Mouse (Mus musculus) monocyte, adult 5-6 weeks (primary cell): Measurements from ENCODE around the gene Rubcnl. TPM values are rescaled to one million over a fixed set of nuclear protein-coding genes. Genes with fewer than 3 reads are reported as not detected.

Experiments
- ATAC-seq: fragments of 153-309, 156-312 bp; replicated peaks from 2 replicates; pipeline ENCODE4 v1.8.0; 2017; ENCODE audit warnings: mild to moderate bottlenecking; ENCODE audit not compliant: low TSS enrichment, insufficient number of reproducible peaks, severe bottlenecking, poor library complexity, low FRiP score
- total RNA-seq: library from RNA; stranded (forward); fragments of 200-1000, 200-491, 200-594 nt; gene quantifications from 3 replicates; pipeline ENCODE4 v1.2.3, GENCODE M21; 2017

Rubcnl gene
- total RNA-seq, 1 experiment from 2014 or later: 36.0 TPM

DNA sequence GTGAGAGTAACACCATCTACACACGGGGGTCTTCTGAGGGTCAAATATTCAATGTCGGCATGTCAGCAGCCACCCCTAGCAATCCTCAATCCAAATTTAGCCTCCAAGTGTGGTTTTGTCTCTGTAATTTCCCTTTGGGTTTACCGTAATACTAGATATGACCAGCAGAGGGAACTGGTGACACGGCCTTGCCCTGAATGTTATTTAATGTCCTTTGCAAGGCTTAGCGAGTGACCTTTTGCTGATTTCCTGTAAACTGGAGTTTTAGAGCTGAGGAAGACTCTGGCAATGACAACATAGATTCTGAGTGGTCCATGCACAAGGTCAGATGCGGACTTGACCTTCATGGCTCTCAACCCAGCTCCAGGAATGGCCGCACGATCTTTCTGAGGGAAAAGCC is 44.7 kb downstream of the Rubcnl start:
- peak; percentile 20 for ATAC-seq

DNA sequence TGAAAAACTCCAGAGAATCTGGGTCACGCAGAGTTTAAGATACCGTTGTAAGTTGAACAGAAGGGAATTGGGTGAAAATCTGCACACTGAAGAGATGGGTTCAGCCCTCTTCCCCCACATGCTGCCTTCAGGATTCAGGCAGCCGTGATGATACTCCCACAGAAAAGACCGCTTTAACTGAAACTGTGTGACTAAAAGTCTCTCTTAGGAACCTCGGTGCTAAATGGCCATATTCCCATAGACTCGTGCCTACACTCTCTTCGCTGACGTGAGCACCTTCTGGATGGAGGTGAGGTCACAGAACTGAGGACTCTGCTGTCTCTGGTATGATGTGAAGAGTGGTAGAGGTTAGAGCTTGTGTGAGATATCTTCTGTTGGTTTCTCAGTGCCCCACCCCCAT is 48.1 kb downstream of the Rubcnl start:
- no peak for ATAC-seq

DNA sequence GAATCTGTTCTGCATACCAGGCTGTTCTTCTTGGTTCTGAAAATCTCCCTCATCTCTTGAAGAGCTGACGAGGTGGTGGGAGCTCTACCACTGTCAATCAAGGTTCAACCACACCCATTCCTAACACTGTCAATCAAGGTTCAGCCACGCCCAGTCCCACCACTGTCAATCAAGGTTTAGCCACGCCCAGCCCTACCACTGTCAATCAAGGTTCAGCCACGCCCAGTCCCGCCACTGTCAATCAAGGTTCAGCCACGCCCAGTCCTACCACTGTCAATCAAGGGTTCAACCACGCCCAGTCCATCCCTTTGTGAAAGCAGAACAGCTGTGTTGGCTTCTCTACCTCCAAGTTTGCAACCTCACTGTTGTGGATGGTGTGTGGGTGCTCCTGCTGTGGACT is 48.7 kb downstream of the Rubcnl start:
- ATAC-seq: peak; percentile 73

DNA sequence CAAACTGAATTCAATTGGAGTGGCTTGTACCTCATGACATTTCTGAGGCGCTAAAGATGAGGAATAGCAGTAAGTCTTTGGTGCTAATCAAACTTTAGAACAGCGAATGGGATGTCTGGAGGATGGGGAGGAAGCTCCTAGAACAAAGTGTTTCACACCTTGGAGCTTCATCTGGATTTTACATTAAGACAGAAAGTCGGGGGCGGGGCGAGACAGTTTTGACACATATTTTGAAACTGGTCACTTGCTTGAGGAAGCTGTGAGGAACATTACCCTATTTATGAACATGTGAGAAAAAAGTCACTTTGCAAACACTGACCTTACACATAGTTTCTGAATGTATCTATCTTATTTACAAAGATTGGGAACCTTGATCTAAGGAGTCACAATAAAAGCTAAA is 49.4 kb downstream of the Rubcnl start:
- ATAC-seq: 0 out of 2 replicates have a peak, but pooled peaks have one; percentile 9

DNA sequence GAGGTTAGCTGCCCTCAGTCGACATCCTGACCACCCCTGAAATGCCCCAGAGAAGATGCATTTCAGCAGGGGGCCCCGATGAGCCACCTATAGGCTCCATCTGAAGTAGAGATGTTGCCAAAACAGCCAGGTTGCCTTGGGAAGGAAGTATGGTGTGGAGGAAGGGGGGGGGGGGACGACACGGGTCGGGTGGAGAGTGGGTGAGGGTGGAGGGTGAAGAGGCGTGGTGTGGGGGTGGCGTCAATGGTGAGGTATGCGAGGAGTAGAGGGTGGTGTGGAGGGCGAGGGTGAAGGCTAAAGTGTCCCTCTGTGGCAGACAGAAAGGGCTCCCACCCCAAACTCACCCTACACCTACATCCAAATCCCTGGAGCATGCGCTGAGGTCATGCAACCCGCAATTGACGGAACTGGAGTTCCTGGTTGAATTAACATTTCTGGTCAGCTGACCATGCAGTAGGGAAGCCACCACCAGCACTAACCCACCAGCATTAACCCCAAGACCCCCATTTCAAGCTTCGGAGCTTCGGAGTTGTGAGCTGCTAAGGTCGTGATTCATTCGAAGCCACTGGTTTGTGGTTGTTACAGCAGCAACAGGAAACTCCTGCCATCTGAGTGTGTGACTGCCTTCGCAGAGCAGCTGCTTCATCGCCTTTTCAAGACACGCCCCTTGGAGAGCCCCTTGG is 52.7 kb downstream of the Rubcnl start:
- ATAC-seq: peak; percentile 36

DNA sequence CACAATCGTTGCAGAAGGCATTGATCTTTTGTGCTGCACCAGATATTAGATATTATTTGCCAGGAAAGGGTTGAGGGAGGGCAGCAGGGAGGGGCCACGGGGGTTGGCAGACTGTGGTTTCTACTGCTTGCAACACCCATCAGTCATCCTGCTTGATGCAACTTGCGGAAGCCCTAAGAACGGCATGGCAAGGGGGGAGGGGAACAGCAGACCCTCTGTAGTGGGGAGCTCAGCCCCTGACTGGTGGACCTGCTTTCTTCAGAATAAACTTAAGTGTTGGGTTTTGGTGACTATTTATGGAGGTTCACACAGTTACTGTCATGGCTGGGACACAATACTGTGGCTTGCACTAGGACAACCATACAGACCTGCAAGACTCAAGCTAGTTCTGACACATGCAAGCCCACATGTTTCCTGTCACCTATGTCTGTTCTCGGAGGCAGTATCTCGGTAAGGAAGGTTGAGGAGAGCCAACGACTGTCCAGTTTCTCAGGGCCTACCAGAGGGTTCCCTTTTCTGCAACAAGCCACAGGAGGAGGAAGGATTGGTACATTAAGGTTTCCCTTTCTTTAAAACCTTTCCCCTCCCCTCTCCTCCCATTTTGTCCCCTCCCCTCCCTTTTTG is 53.6 kb downstream of the Rubcnl start:
- ATAC-seq: peak; percentile 57

DNA sequence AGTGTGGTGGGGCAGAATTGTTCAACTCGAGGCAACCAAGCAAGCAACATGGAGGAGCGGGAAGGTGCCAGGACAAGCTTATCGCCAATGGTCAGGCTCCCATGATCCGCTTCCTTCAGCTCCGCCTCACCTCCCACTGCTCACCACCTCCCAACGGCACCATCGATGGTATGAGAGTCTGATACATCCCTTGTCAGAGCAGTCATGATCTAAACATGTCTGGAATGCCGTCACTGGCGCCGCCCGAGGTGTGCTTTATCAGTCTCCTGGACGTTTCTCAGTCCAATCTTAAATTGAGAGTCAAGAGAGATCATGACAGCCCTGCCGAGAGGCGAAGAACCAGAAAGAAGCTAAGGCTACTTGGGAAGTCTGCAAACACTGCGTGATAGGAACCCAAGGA is 55.3 kb downstream of the Rubcnl start:
- ATAC-seq: no peak

DNA sequence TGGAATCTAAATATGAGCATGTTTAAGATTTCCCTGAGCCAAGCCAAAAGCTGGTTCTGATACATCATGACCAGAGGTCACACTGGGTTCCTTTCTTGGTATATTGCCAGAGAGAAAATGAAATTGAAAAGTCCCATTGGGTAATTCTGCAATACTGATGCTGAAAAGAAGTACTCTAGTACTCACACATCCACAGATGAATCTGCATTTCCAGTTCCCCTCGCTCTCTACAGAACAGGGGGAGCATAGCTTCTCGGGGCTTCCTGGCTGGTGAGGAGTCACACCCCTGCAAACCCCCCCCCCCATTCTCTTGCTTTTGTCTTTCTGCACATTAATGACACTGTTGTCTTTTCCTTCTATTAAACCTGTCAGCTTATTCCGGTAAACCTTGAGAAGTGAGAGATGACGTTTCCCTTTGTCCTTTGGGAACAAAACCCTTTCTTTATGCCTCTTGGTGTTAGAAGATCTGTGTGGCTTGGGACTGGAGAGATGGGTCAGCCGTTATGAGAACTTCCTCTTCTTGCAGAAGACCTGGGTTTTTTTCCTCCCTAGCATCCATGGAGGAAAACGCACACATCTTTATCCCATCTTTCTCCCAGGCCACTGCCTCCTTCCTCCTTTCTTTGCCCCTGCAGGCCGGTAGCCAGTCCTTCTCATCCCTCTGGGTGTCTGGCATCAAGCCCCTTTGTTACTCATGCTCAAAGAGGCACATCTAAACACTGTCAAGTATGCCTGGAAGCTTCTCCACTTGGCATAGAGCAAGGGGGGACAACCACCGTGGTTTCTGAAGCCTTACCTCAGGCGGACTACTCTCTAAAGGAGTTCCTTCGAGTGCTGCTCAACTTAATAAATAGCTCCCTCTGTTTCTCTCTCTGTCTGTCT is 59.7 kb downstream of the Rubcnl start:
- no peak for ATAC-seq

DNA sequence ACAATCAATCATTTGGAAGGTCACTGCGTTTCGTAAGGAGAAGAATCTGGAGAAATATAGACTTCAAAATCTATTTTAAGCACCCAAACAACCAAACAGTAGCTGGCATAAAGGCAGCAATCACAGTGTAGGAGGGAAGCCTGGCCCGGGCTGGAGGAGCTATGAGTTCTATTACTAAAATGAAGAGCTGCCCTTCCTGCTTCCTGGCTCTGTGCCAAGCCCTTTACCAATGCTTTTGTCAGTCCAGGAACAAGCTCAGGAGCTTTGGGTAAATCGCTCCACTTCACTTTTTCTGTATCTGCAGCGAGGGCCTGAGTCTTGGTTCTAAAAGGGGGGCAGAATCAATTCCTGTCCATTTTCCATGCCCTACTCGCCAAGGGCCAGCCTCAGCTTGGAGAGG is 62.1 kb downstream of the Rubcnl start:
- no peak for ATAC-seq

Other genes with a start within 250 kb of the Rubcnl start
- 31.4 to 43.1 TPM (median 34.7 TPM) in 3 replicates for gene Lrch1, start 68.2 kb upstream of the Rubcnl start, total RNA-seq
- gene Lrrc63, start 114.9 kb downstream of the Rubcnl start, total RNA-seq: 0.19 to 0.64 TPM (median 0.49 TPM) in 3 replicates
- 842 to 930 TPM (median 888 TPM) in 3 replicates for gene Lcp1, start 115.1 kb downstream of the Rubcnl start, total RNA-seq
- gene Cpb2, start 226.3 kb downstream of the Rubcnl start, total RNA-seq: not detected in 3 replicates